Mouse (Mus musculus): ENCODE results near the gene 4930430F08Rik.
"Not testable (repeated sequence)": the region's sequence is repeated elsewhere in the genome, so short reads cannot be mapped to it uniquely, and the experiment has no call there.

GRCm38 (mm10) chr10:100560194-100560883, 29.9 kb downstream of the 4930430F08Rik start:
- not testable (repeated sequence) for TF ChIP-seq POLR2A (IDR thresholded peaks at IDR 0.05; ENCODE audit: borderline replicate concordance, insufficient read depth, low read length); CTCF (IDR thresholded peaks at IDR 0.05; ENCODE audit: borderline replicate concordance, insufficient read depth, low read depth, low read length)

All from cerebellum, adult 2 months (tissue).